Mouse (Mus musculus): Measurements from ENCODE around the gene Bpifa3.
"Not testable (repeated sequence)": the region's sequence is repeated elsewhere in the genome, so short reads cannot be mapped to it uniquely, and the experiment has no call there.

The Bpifa3 gene

GRCm38 (mm10) chr2:154130120-154130519 is at the start of gene Bpifa3:
Gene Bpifa3 (plus strand): TSS chr2:154130336.
- DNase-seq, result no peak

- DNase-seq, result no peak
These were observed 32.4 kb upstream of the Bpifa3 start for GRCm38 (mm10) chr2:154097734-154098133.

- no peak for DNase-seq
These were observed 12.8 kb upstream of the Bpifa3 start for GRCm38 (mm10) chr2:154117381-154117780.

GRCm38 (mm10) chr2:154142580-154142979 is 12.4 kb downstream of the Bpifa3 start, which contains the start of gene Bpifa1:
Gene Bpifa1 (plus strand): TSS chr2:154142880.
- no peak for DNase-seq

- no peak for DNase-seq
These were observed 13.6 kb downstream of the Bpifa3 start for GRCm38 (mm10) chr2:154143735-154144134.

GRCm38 (mm10) chr2:154147496-154147895 is 17.4 kb downstream of the Bpifa3 start:
- DNase-seq, result no peak

- peak; percentile 26 for DNase-seq
These were observed 28.3 kb downstream of the Bpifa3 start for GRCm38 (mm10) chr2:154158433-154158832.

GRCm38 (mm10) chr2:154162307-154162706 is 32.2 kb downstream of the Bpifa3 start, which contains the start of gene Bpifa5:
Gene Bpifa5 (plus strand): TSS chr2:154162607.
- no peak for DNase-seq

GRCm38 (mm10) chr2:154163306-154163705 is 33.2 kb downstream of the Bpifa3 start:
- DNase-seq, result no peak

GRCm38 (mm10) chr2:154169172-154169571 is 39.0 kb downstream of the Bpifa3 start:
- DNase-seq, result no peak

GRCm38 (mm10) chr2:154171621-154172020 is 41.5 kb downstream of the Bpifa3 start:
- DNase-seq, result no peak

GRCm38 (mm10) chr2:154173313-154173712 is 43.2 kb downstream of the Bpifa3 start:
- peak; percentile 7 for DNase-seq

- DNase-seq, result not testable (repeated sequence)
These were observed 51.8 kb downstream of the Bpifa3 start for GRCm38 (mm10) chr2:154181900-154182299.

GRCm38 (mm10) chr2:154183061-154183460 is 52.9 kb downstream of the Bpifa3 start:
- DNase-seq, result not testable (repeated sequence)

- no peak for DNase-seq
These were observed 55.2 kb downstream of the Bpifa3 start for GRCm38 (mm10) chr2:154185319-154185718.

GRCm38 (mm10) chr2:154185748-154186147 is 55.6 kb downstream of the Bpifa3 start:
- no peak for DNase-seq

GRCm38 (mm10) chr2:154187468-154187867 is 57.3 kb downstream of the Bpifa3 start:
- no peak for DNase-seq

All from thymus, postnatal 14 days (tissue).